Mouse (Mus musculus) embryonic fibroblast, embryonic 13.5 days (primary cell): ENCODE measurements around the gene Dyrk1a.

Experiments used
- CTCF ChIP-seq: IDR thresholded peaks from 2 replicates; pipeline ENCODE4 v1.5.1; 2011; ENCODE audit warnings: mild to moderate bottlenecking, control low read depth, low read length, moderate library complexity, borderline replicate concordance; ENCODE audit not compliant: insufficient read depth
- POLR2A ChIP-seq: IDR thresholded peaks from 2 replicates; pipeline ENCODE4 v1.6.1; 2011; ENCODE audit warnings: low read depth, mild to moderate bottlenecking, control low read depth, low read length, moderate library complexity

DNA sequence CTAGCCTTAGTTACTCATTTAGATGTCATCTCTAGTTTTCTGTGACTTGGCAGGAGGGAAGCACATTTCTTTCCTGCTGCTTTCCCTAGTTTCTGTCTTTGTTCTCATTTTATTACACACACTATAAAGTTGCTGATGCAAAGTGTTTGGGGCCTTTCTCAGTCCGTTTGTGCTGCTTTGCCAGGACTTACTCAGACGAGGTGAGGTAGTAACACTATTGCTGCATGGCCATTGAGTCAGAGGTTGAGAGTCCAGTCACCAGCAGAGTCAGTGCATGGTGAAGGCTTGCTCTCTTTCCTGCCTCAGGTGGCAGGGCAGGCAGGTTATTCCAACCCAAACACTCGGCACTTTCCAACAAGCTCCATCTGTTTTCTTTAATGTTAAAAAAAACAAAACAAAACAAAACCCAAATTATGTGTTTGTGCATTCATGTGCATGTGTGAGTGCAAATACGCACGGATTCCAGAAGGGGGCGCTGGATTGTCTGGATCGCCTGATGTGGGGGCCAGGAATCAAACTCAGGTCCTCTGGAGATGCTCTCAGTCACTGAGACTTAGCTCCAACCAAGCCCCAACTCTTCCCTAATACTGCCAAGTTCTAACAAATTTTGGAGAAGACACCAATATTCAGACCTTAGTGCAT is 16.7 kb downstream of the Dyrk1a start:
- TF ChIP-seq CTCF, result no peak
- no peak for TF ChIP-seq POLR2A
